In genomic region chr9:108516380-108517251, GRCm38 (mm10) we compare ENCODE assay signal across 8 mouse cellular contexts. TPM values are rescaled to one million over a fixed set of nuclear protein-coding genes. Genes with fewer than 3 reads are reported as not detected.
DNase-seq lines count a peak whose midpoint lies in the region; ATAC-seq lines count a peak whose summit lies in the region.

TSS of gene Qrich1 (plus strand) at chr9:108516806.

- no peaks in the 10 kb centered on the region for H3K27me3 ChIP-seq in heart, embryonic 13.5 days (replicated peaks)
- H3K27me3 ChIP-seq in liver, embryonic 12.5 days (replicated peaks) = no peaks in the 10 kb centered on the region
- no peaks in the 10 kb centered on the region for H3K27me3 ChIP-seq in stomach, embryonic 15.5 days (replicated peaks)

- peak within 1 kb of the TSS; percentile 98 for H3K9ac ChIP-seq in heart, embryonic 13.5 days
- H3K9ac ChIP-seq in liver, embryonic 12.5 days = peak within 1 kb of the TSS; percentile 94
- H3K9ac ChIP-seq in stomach, embryonic 15.5 days = peak within 1 kb of the TSS; percentile 97

- peaks cover 11% of the 10 kb centered on the region for H3K4me1 ChIP-seq in brown adipose tissue, adult 24 weeks (ENCODE audit: control insufficient read depth, insufficient read depth, insufficient read length, low read length)
- H3K4me1 ChIP-seq in heart, embryonic 13.5 days = peaks cover 29% of the 10 kb centered on the region
- peaks cover 37% of the 10 kb centered on the region for H3K4me1 ChIP-seq in liver, embryonic 12.5 days
- H3K4me1 ChIP-seq in stomach, embryonic 15.5 days = peaks cover 9% of the 10 kb centered on the region; the same call in 1 of the 2 replicates

- peak within 1 kb of the TSS; percentile 99 for H3K4me3 ChIP-seq in brown adipose tissue, adult 24 weeks (ENCODE audit: insufficient read depth, low read depth, low read length)
- peak within 1 kb of the TSS; percentile 98 for H3K4me3 ChIP-seq in heart, embryonic 13.5 days
- peak within 1 kb of the TSS; percentile 78 for H3K4me3 ChIP-seq in liver, embryonic 12.5 days
- peak within 1 kb of the TSS; percentile 88 for H3K4me3 ChIP-seq in stomach, embryonic 15.5 days (replicated peaks)

- H3K9me3 ChIP-seq in heart, embryonic 13.5 days = no peaks in the 10 kb centered on the region
- no peaks in the 10 kb centered on the region for H3K9me3 ChIP-seq in liver, embryonic 12.5 days (replicated peaks)
- no peaks in the 10 kb centered on the region for H3K9me3 ChIP-seq in stomach, embryonic 15.5 days

- under 1% methylated on average over 54 of the region's 55 CpGs for WGBS in heart, embryonic 13.5 days
- WGBS in liver, embryonic 12.5 days (ENCODE audit: insufficient replicate concordance) = 2% methylated on average over 55 of the region's 55 CpGs
- under 1% methylated on average over 55 of the region's 55 CpGs for WGBS in stomach, embryonic 15.5 days

- peak; percentile 98 for DNase-seq in CD4-positive, CD25-positive, alpha-beta regulatory T cell, adult 2 months (ENCODE audit: low read depth, low spot score)
- peak; percentile 52 for DNase-seq in fat pad, adult 2 months (ENCODE audit: extremely low read depth, low read depth, low spot score)
- DNase-seq in kidney, postnatal 10 days = peak; percentile 97
- peak; percentile 93 to 94 for DNase-seq in natural killer cell, adult 2 months (ENCODE audit: low spot score in 2 of 2)

- H3K36me3 ChIP-seq in heart, embryonic 13.5 days = peaks cover 61% of the 10 kb centered on the region
- peaks cover 64% of the 10 kb centered on the region for H3K36me3 ChIP-seq in liver, embryonic 12.5 days
- H3K36me3 ChIP-seq in stomach, embryonic 15.5 days = peaks cover 40% of the 10 kb centered on the region

- ATAC-seq in heart, embryonic 13.5 days (ENCODE audit: extremely low read depth, insufficient number of reproducible peaks, low FRiP score, low TSS enrichment) = peak; percentile 89
- peak; percentile 93 for ATAC-seq in liver, embryonic 12.5 days
- peak; percentile 95 for ATAC-seq in stomach, embryonic 15.5 days (ENCODE audit: insufficient read depth, low FRiP score, low read depth)

- H3K4me2 ChIP-seq in heart, embryonic 13.5 days = peak within 1 kb of the TSS; percentile 94
- peak within 1 kb of the TSS; percentile 92 for H3K4me2 ChIP-seq in liver, embryonic 12.5 days
- H3K4me2 ChIP-seq in stomach, embryonic 15.5 days = peak within 1 kb of the TSS; percentile 89

- H3K27ac ChIP-seq in brown adipose tissue, adult 24 weeks (replicated peaks; ENCODE audit: low read depth, low read length) = peak within 1 kb of the TSS; percentile 98
- peak within 1 kb of the TSS; percentile 99 for H3K27ac ChIP-seq in heart, embryonic 13.5 days (replicated peaks)
- H3K27ac ChIP-seq in liver, embryonic 12.5 days = peak within 1 kb of the TSS; percentile 98
- H3K27ac ChIP-seq in stomach, embryonic 15.5 days = peak within 1 kb of the TSS; percentile 99

RNA-seq across cellular contexts. Expression of gene Qrich1, which starts in this region (rescaled TPM):
- polyA plus RNA-seq in brown adipose tissue, adult 24 weeks (2012; ENCODE audit: insufficient read depth, insufficient read length, missing spikeins) = 40.9 and 45.7 TPM in 2 replicates
- 81.2 and 81.7 TPM in 2 replicates for polyA plus RNA-seq in heart, embryonic 13.5 days (2015; fragmentation: Nextera tagmentation; extraction: Ambion mirVana)
- 78.6 and 81.6 TPM in 2 replicates for polyA plus RNA-seq in liver, embryonic 12.5 days (2016; fragmentation: Nextera tagmentation; extraction: Ambion mirVana)
- polyA plus RNA-seq in stomach, embryonic 15.5 days (2015; fragmentation: Nextera tagmentation; extraction: Ambion mirVana) = 92.9 and 97.2 TPM in 2 replicates

Comparison
In these comparisons a context has a peak if more than half of its experiments do, and no peak if none do; other contexts are left out.
1. Peak in every context shown above with its lines: DNase-seq, ATAC-seq, H3K4me3 ChIP-seq and H3K27ac ChIP-seq.